Mouse (Mus musculus) heart, embryonic 14.5 days (tissue): ENCODE data around the gene Gabbr2. TPM values are rescaled to one million over a fixed set of nuclear protein-coding genes. Genes with fewer than 3 reads are reported as not detected.

Experiments
- ATAC-seq: fragments of 200-750 bp; cut with Nextera tagmentation; 2 replicates; pipeline ENCODE4 v1.8.0; 2017; ENCODE audit warnings: low read depth, moderate TSS enrichment; ENCODE audit not compliant: insufficient number of reproducible peaks, insufficient read depth, low FRiP score
- H3K27ac ChIP-seq, 2 experiments: fragments of 200-500 bp in 1 of 2; fragments of 300-500 bp in 1 of 2; sonication (generic) in 1 of 2; replicated peaks in 1 of 2; 2 replicates each; pipeline ENCODE4 v1.5.1; 2012 to 2014; ENCODE audit warnings: low read depth in 2 of 2, low read length in 2 of 2, control low read depth in 1 of 2, mild to moderate bottlenecking in 1 of 2, mixed read lengths in 1 of 2; ENCODE audit not compliant: control insufficient read depth in 1 of 2, insufficient read depth in 1 of 2
- H3K27me3 ChIP-seq: fragments of 300-500 bp; sonication (generic); 2 replicates; pipeline ENCODE4 v1.6.1; 2014; ENCODE audit warnings: mild to moderate bottlenecking, low read length, control low read depth; ENCODE audit not compliant: control insufficient read depth, insufficient read depth
- H3K36me3 ChIP-seq: fragments of 300-500 bp; sonication (generic); 2 replicates; pipeline ENCODE4 v1.6.1; 2014; ENCODE audit warnings: mild to moderate bottlenecking, control low read depth, low read length, mixed read lengths; ENCODE audit not compliant: control insufficient read depth, insufficient read depth
- H3K4me1 ChIP-seq, 2 experiments: fragments of 200-500 bp in 1 of 2; fragments of 300-500 bp in 1 of 2; sonication (generic) in 1 of 2; 2 replicates each; pipeline ENCODE4 v1.6.1; 2012 to 2014; ENCODE audit warnings: low read length in 2 of 2, control low read depth in 1 of 2, mixed read lengths in 1 of 2; ENCODE audit not compliant: control insufficient read depth in 2 of 2, insufficient read depth in 2 of 2
- H3K4me2 ChIP-seq: fragments of 300-500 bp; sonication (generic); 2 replicates; pipeline ENCODE4 v1.6.1; 2014; ENCODE audit warnings: mild to moderate bottlenecking, low read length
- H3K4me3 ChIP-seq, 2 experiments: fragments of 200-500 bp in 1 of 2; fragments of 300-500 bp in 1 of 2; sonication (generic) in 1 of 2; 2 replicates each; pipeline ENCODE4 v1.5.1; 2012 to 2014; ENCODE audit warnings: low read length in 2 of 2, mild to moderate bottlenecking in 2 of 2, control low read depth in 1 of 2, low read depth in 1 of 2, moderate library complexity in 1 of 2; ENCODE audit not compliant: control insufficient read depth in 1 of 2, insufficient read depth in 1 of 2
- H3K9ac ChIP-seq: fragments of 300-500 bp; sonication (generic); 2 replicates; pipeline ENCODE4 v1.6.1; 2014; ENCODE audit warnings: mild to moderate bottlenecking, low read length
- H3K9me3 ChIP-seq: fragments of 300-500 bp; sonication (generic); 2 replicates; pipeline ENCODE4 v1.6.1; 2016; ENCODE audit warnings: low read length, control low read depth; ENCODE audit not compliant: control insufficient read depth
- WGBS: fragments of 180-500 bp; shearing (Covaris S2); extraction: QIAGEN DNeasy Blood & Tissue Kit; methylation state at CpG from one replicate; pipeline ENCODE4 v1.1.7; 2014; 5-methylcytosine and 5-hydroxymethylcytosine counted together
- polyA plus RNA-seq: library from polyadenylated mRNA; unstranded; fragments of >200 nt; fragmentation: Nextera tagmentation; extraction: Ambion mirVana; gene quantifications from 2 replicates; pipeline ENCODE4 v1.2.1, GENCODE M21; 2014

Gene Gabbr2
- polyA plus RNA-seq, 1 experiment from 2014 or later, result 0.08 TPM

DNA sequence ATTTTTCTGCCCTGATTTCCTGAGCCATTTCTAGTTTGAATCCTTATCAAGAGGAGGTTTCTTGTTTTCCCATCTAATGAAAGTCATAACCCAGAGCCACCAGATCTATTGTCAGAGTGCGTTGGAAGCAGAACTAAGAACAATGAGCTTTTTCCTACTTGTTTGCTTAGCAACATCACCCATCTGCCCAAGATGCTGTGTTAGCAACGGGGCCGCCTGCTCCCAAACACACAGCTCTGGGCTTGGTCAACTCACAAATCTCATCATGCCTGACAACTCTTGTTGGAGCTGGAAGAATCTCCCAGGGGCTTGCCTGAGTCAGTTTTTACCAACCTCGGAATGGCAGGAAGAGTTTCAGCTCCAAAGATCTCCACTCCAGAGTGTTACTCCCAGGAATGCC is 111.7 kb downstream of the Gabbr2 start:
- WGBS, result 35% methylated on average over 4 of the region's 4 CpGs
- Histone ChIP-seq H3K27ac (no peak overlapping the region), H3K4me2 (no peak overlapping the region), H3K27me3 (peaks cover 9% of the 10 kb centered on the region; the same call in 1 of the 2 replicates), H3K4me1 (peaks cover 14 to 15% of the 10 kb centered on the region in 2 experiments), H3K4me3 (no peak overlapping the region), H3K9me3 (no peaks in the 10 kb centered on the region), H3K9ac (no peak overlapping the region), H3K36me3 (no peaks in the 10 kb centered on the region)
- no peak for ATAC-seq

DNA sequence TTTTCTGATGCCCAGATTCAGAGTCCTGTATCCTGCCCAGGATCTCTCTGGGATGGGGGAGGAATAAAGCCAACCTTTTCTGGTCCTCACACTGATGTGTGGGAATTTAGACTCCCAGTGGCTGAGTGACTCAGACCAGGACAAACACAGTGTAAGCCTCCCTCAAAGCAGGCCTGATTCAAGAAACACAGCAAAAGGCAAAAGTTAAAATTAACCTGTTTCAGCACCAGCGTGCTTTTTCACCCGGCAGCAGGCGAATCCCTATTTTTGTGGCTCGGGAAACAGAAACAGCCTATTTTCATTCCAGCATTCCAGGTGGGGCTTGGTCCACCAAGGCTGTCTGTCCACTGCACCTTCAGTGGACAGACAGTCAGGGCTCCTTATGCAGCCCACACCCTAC is 118.9 kb downstream of the Gabbr2 start:
- WGBS, result 83% methylated on average over 4 of the region's 4 CpGs
- no peak overlapping the region for H3K4me3 ChIP-seq
- H3K27ac ChIP-seq, result no peak overlapping the region
- no peak for ATAC-seq
- no peaks in the 10 kb centered on the region for H3K36me3 ChIP-seq
- H3K4me1 ChIP-seq, result no peaks in the 10 kb centered on the region; a peak in 1 of 4 replicates
- H3K27me3 ChIP-seq, result 0 out of 2 replicates have a peak, but pooled peaks cover 4% of the 10 kb centered on the region
- H3K9me3 ChIP-seq, result no peaks in the 10 kb centered on the region
- H3K4me2 ChIP-seq, result no peak overlapping the region
- no peak overlapping the region for H3K9ac ChIP-seq

DNA sequence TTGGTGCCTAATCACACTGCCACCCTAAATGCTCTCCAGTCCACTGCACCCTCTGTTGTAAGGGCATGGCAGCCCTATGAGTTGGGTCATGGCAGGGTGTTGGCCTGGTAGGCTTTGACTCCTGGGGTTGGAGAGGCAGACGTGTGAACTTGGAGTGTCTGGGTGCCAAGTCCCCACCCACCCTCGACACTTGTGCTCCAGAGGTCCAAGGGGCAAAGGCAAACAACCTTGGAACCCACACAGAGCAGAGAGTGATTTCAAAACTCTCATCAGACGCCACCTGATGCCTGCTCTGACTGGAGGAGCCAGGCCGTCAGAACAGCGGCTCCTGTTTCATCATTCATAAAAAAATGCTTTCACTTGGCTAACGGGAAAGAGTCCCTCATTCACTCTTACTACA is 121.5 kb downstream of the Gabbr2 start:
- Histone ChIP-seq H3K4me2 (no peak overlapping the region), H3K4me3 (no peak overlapping the region), H3K27me3 (no peaks in the 10 kb centered on the region), H3K4me1 (no peaks in the 10 kb centered on the region; a peak in 1 of 4 replicates), H3K36me3 (no peaks in the 10 kb centered on the region), H3K27ac (no peak overlapping the region), H3K9ac (no peak overlapping the region), H3K9me3 (no peaks in the 10 kb centered on the region)
- 44% methylated on average over 6 of the region's 6 CpGs for WGBS
- no peak for ATAC-seq

DNA sequence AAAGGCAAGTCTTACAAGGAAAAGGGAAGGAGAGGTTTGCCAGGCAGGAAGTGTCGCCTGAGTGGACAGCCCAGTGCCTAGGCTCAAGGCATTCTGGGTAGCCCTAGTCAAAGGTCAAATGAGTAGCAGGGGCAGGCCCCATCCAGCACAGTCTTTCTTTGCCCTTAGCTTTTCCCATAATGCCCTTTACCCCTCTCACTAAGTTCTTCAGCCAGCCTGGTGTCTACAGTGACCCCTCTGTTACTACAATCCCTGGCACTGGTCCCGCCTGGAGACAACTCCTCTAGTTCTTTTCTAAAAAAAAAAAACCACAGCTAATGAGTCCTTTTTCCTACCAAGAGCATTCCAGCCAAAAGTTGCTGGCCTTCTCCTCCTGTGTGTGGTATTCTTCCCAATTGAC is 122.3 kb downstream of the Gabbr2 start:
- no peaks in the 10 kb centered on the region for H3K9me3 ChIP-seq
- no peak overlapping the region for H3K27ac ChIP-seq
- no peak overlapping the region for H3K9ac ChIP-seq
- H3K27me3 ChIP-seq, result no peaks in the 10 kb centered on the region
- no peaks in the 10 kb centered on the region for H3K36me3 ChIP-seq
- WGBS, result 69% methylated on average over 2 of the region's 2 CpGs
- no peak overlapping the region for H3K4me3 ChIP-seq
- H3K4me2 ChIP-seq, result no peak overlapping the region
- H3K4me1 ChIP-seq, result no peaks in the 10 kb centered on the region; a peak in 1 of 4 replicates
- no peak for ATAC-seq

DNA sequence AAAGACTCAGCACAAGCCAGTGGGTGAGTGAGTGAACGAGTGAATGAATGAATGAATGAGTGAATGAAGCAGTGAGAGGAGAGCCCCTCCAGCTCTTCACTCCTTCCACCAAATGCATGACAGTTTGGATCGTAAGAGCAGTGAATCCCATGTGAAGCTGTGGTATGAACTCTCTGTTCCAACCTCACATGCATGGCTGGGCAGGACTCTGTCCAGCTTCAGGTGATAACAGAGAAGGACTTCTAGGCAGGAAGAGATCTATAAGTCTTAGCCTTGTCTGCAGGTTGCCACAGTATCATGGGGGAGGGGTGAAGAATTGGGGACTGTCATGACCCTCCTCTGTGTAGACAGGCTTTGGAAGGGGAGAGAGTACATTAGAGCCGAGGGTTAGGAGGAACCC is 122.8 kb downstream of the Gabbr2 start:
- H3K4me3 ChIP-seq, result no peak overlapping the region
- 84% methylated on average over 3 of the region's 3 CpGs for WGBS
- no peak overlapping the region for H3K9ac ChIP-seq
- H3K36me3 ChIP-seq, result no peaks in the 10 kb centered on the region
- H3K27me3 ChIP-seq, result no peaks in the 10 kb centered on the region
- H3K9me3 ChIP-seq, result no peaks in the 10 kb centered on the region
- H3K4me2 ChIP-seq, result no peak overlapping the region
- H3K27ac ChIP-seq, result no peak overlapping the region
- no peak for ATAC-seq
- H3K4me1 ChIP-seq, result no peaks in the 10 kb centered on the region; a peak in 1 of 4 replicates

DNA sequence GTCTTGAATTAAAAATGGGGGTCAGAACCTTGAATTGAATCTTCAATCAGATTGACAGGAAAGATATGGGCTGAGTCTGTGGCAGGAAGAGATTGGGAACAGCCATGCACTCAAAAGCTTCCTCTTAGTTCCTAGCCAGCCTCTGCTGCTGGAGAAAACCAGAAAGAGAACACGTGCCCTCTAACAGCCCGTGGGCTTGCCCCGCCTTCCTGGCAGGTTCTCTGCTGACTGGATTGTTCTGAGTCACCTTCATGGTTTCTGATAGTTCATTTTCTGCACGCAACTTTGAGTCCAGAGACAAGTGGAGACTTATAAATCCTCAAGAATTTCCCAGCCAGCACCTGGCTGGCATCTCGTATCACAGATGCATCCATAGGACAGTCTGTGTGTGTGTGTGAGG is 123.5 kb downstream of the Gabbr2 start:
- H3K27ac ChIP-seq, result no peak overlapping the region
- no peaks in the 10 kb centered on the region; a peak in 1 of 4 replicates for H3K4me1 ChIP-seq
- 75% methylated on average over 5 of the region's 5 CpGs for WGBS
- H3K27me3 ChIP-seq, result no peaks in the 10 kb centered on the region
- H3K36me3 ChIP-seq, result no peaks in the 10 kb centered on the region
- H3K9ac ChIP-seq, result no peak overlapping the region
- no peak for ATAC-seq
- H3K4me3 ChIP-seq, result no peak overlapping the region
- no peaks in the 10 kb centered on the region for H3K9me3 ChIP-seq
- no peak overlapping the region for H3K4me2 ChIP-seq

DNA sequence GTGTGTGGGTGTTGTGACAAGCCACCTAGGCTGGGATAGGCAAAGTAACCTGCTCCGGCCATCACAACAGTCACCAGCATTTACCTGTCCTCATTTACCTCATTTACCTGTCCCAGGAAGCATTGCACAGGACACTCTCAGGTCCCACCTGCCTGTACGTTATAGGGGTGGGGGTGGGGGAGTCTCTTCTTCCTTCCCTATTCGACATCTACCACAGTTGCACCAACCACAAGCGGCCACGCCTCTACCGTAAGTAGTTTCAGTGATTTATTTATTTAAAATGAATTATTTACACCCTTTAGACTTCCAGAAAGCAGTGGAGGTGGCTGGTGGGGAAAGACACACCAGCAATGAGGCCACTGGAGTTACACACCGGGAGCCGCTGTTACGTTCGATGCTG is 123.9 kb downstream of the Gabbr2 start:
- WGBS, result 81% methylated on average over 10 of the region's 10 CpGs
- ATAC-seq, result no peak
- no peaks in the 10 kb centered on the region for H3K27me3 ChIP-seq
- no peaks in the 10 kb centered on the region; a peak in 1 of 4 replicates for H3K4me1 ChIP-seq
- H3K4me3 ChIP-seq, result no peak overlapping the region
- no peak overlapping the region for H3K9ac ChIP-seq
- H3K36me3 ChIP-seq, result no peaks in the 10 kb centered on the region
- H3K27ac ChIP-seq, result no peak overlapping the region
- no peak overlapping the region for H3K4me2 ChIP-seq
- H3K9me3 ChIP-seq, result no peaks in the 10 kb centered on the region

DNA sequence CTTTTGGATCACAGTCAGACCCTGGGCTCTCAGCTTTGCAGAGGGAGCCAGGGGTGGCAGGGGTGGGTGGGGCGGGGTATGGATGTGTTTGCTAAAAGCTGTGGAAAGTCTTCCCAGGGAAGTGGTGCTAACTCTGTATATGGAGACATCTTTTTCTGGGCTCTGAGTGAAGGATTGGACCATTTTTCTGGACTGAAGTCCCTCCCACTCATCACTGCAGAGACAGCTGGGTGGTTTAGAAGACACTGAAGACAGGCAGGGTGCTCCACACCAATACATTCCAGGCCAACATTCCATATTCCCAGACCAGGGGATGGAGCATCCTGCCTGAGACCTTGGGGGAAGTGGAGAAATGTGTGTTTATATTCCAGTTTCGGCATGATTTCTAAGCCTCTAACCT is 125.6 kb downstream of the Gabbr2 start:
- no peak overlapping the region for H3K4me3 ChIP-seq
- H3K36me3 ChIP-seq, result no peaks in the 10 kb centered on the region
- no peaks in the 10 kb centered on the region for H3K27me3 ChIP-seq
- 78% methylated on average over 2 of the region's 2 CpGs for WGBS
- H3K9me3 ChIP-seq, result no peaks in the 10 kb centered on the region
- H3K27ac ChIP-seq, result no peak overlapping the region
- H3K9ac ChIP-seq, result no peak overlapping the region
- no peaks in the 10 kb centered on the region; a peak in 1 of 4 replicates for H3K4me1 ChIP-seq
- ATAC-seq, result no peak
- no peak overlapping the region for H3K4me2 ChIP-seq
